Mouse (Mus musculus) heart, adult 2 months (tissue): Measurements from ENCODE around the gene Dhx30. TPM values are rescaled to one million over a fixed set of nuclear protein-coding genes. Genes with fewer than 3 reads are reported as not detected.

Experiments used
- DNase-seq, 2 experiments: peaks; one replicate each; pipeline ENCODE4 v3.0.0; 2021
- H3K27ac ChIP-seq: fragments of 200-600 bp; 2 replicates; pipeline ENCODE4 v1.8.1; 2022
- H3K27me3 ChIP-seq: fragments of 200-500 bp; 2 replicates; pipeline ENCODE4 v1.6.1; 2012; ENCODE audit warnings: mild to moderate bottlenecking, low read length, inconsistent platforms, mixed read lengths; ENCODE audit not compliant: control insufficient read depth, insufficient read depth
- H3K36me3 ChIP-seq: fragments of 200-500 bp; 2 replicates; pipeline ENCODE4 v1.6.1; 2012; ENCODE audit warnings: low read length, inconsistent platforms; ENCODE audit not compliant: control insufficient read depth, insufficient read depth
- H3K4me1 ChIP-seq: fragments of 200-500 bp; 2 replicates; pipeline ENCODE4 v1.6.1; 2011; ENCODE audit warnings: low read length; ENCODE audit not compliant: control insufficient read depth, insufficient read depth
- H3K4me3 ChIP-seq: fragments of 200-600 bp; 2 replicates; pipeline ENCODE4 v1.8.1; 2022
- H3K79me2 ChIP-seq: fragments of 200-500 bp; replicated peaks from 2 replicates; pipeline ENCODE4 v1.6.1; 2012; ENCODE audit warnings: mild to moderate bottlenecking, inconsistent platforms, low read length, moderate library complexity, mixed read lengths; ENCODE audit not compliant: control insufficient read depth, insufficient read depth
- H3K9ac ChIP-seq: fragments of 200-500 bp; 2 replicates; pipeline ENCODE4 v1.6.1; 2012; ENCODE audit warnings: low read depth, mild to moderate bottlenecking, control low read depth, inconsistent platforms, low read length, mixed read lengths
- CTCF ChIP-seq: fragments of 200-600 bp; IDR thresholded peaks from 2 replicates; pipeline ENCODE4 v1.8.1; 2022; ENCODE audit warnings: antibody characterized with exemption, mild to moderate bottlenecking, moderate library complexity
- EP300 ChIP-seq: fragments of 200-500 bp; IDR thresholded peaks from 2 replicates; pipeline ENCODE4 v1.6.1; 2011; ENCODE audit warnings: low read depth, low read length, control low read depth; ENCODE audit not compliant: insufficient read depth
- POLR2A ChIP-seq: fragments of 200-500 bp; IDR thresholded peaks from 2 replicates; pipeline ENCODE4 v1.6.1; 2011; ENCODE audit warnings: mild to moderate bottlenecking, low read depth, low read length, control low read depth; ENCODE audit not compliant: insufficient read depth
- WGBS: fragments of 180-500 bp; shearing (Covaris S2); methylation state at CpG from one replicate; pipeline ENCODE4 v1.1.7; 2018; 5-methylcytosine and 5-hydroxymethylcytosine counted together
- intact Hi-C: fragments of 180-260 bp; cut with DNase I; formaldehyde crosslinking; loops from one replicate; pipeline ENCODE4 v1.15.1; 2025
- polyA plus RNA-seq: library from polyadenylated mRNA; depleted of rRNA; stranded (reverse); fragments of >200 nt; gene quantifications from 2 replicates; pipeline ENCODE4 v1.2.3, GENCODE M21; 2012
- total RNA-seq, 2 experiments: library from RNA; stranded (reverse); gene quantifications; 2 replicates each; pipeline ENCODE4 v1.2.3; 2021

The Dhx30 gene
- total and polyA plus RNA-seq, 3 experiments: 56.7 to 68.6 (median 64.8) TPM

GRCm38 (mm10) chr9:110071011-110071410, 46.6 kb downstream of the Dhx30 start:
- no peak overlapping the region; the same call in 1 of the 2 replicates for H3K27ac ChIP-seq
- no peaks in the 10 kb centered on the region for H3K27me3 ChIP-seq
- H3K4me3 ChIP-seq: no peak overlapping the region
- DNase-seq: no peak
- peaks cover 3% of the 10 kb centered on the region for H3K4me1 ChIP-seq
- no peak overlapping the region for H3K9ac ChIP-seq
- WGBS: 54% methylated on average over 4 of the region's 4 CpGs
- TF ChIP-seq EP300 (no peak), CTCF (no peak), POLR2A (no peak)
- intact Hi-C loops: loop anchor here (2.0 to 5.0 kb wide), 2 partner anchors 18 to 139 kb away; partner anchors contain the start of gene Map4
- H3K79me2 ChIP-seq: no peaks in the 10 kb centered on the region
- H3K36me3 ChIP-seq: peaks cover 14% of the 10 kb centered on the region

GRCm38 (mm10) chr9:110070358-110070757, 47.3 kb downstream of the Dhx30 start:
- Histone ChIP-seq H3K27me3 (no peaks in the 10 kb centered on the region), H3K27ac (peak overlapping the region; percentile 51)

GRCm38 (mm10) chr9:110068745-110069144, 48.9 kb downstream of the Dhx30 start:
- H3K79me2 ChIP-seq: no peaks in the 10 kb centered on the region
- peaks cover 18% of the 10 kb centered on the region for H3K36me3 ChIP-seq
- intact Hi-C loops: no loop called here
- peaks cover 3% of the 10 kb centered on the region for H3K4me1 ChIP-seq
- TF ChIP-seq POLR2A: no peak
- no peak for TF ChIP-seq CTCF
- TF ChIP-seq EP300: no peak
- H3K27me3 ChIP-seq: no peaks in the 10 kb centered on the region
- no peak for DNase-seq
- 80% methylated on average over 6 of the region's 6 CpGs for WGBS
- no peak overlapping the region for H3K9ac ChIP-seq
- H3K27ac ChIP-seq: no peak overlapping the region
- no peak overlapping the region for H3K4me3 ChIP-seq

More at GRCm38 (mm10) chr9:110070358-110070757, 47.3 kb downstream of the Dhx30 start:
- DNase-seq: peak; percentile 82 to 83
- 13% methylated on average over 9 of the region's 9 CpGs for WGBS
- TF ChIP-seq EP300 (no peak), POLR2A (no peak), CTCF (no peak)
- Histone ChIP-seq H3K9ac (no peak overlapping the region), H3K36me3 (peaks cover 14% of the 10 kb centered on the region), H3K4me3 (no peak overlapping the region), H3K4me1 (peaks cover 3% of the 10 kb centered on the region), H3K79me2 (no peaks in the 10 kb centered on the region)
- intact Hi-C loops: loop anchor here (2.0 to 5.0 kb wide), 2 partner anchors 18 to 138 kb away; partner anchors contain the start of gene Map4

- intact Hi-C loops: no loop called here
- no peaks in the 10 kb centered on the region for H3K27me3 ChIP-seq
- DNase-seq: no peak
- H3K9ac ChIP-seq: no peak overlapping the region
- TF ChIP-seq POLR2A (no peak), EP300 (no peak), CTCF (no peak)
- H3K4me1 ChIP-seq: no peaks in the 10 kb centered on the region
- H3K36me3 ChIP-seq: peaks cover 10% of the 10 kb centered on the region
- no peak overlapping the region for H3K4me3 ChIP-seq
- no peaks in the 10 kb centered on the region for H3K79me2 ChIP-seq
- no peak overlapping the region for H3K27ac ChIP-seq
These were observed 53.0 kb downstream of the Dhx30 start for GRCm38 (mm10) chr9:110064641-110065040.

GRCm38 (mm10) chr9:110062861-110063260, 54.8 kb downstream of the Dhx30 start:
- WGBS: 91% methylated on average over 6 of the region's 6 CpGs
- TF ChIP-seq POLR2A (no peak), CTCF (no peak), EP300 (no peak)
- H3K4me3 ChIP-seq: no peak overlapping the region
- H3K27ac ChIP-seq: no peak overlapping the region
- H3K4me1 ChIP-seq: peaks cover 3% of the 10 kb centered on the region
- peaks cover 15% of the 10 kb centered on the region for H3K36me3 ChIP-seq
- no peak overlapping the region for H3K9ac ChIP-seq
- no peak for DNase-seq
- H3K79me2 ChIP-seq: no peaks in the 10 kb centered on the region
- H3K27me3 ChIP-seq: no peaks in the 10 kb centered on the region
- intact Hi-C loops: no loop called here

- H3K27ac ChIP-seq: no peak overlapping the region
- H3K79me2 ChIP-seq: no peaks in the 10 kb centered on the region
- TF ChIP-seq POLR2A (no peak), EP300 (no peak), CTCF (no peak)
- peaks cover 15% of the 10 kb centered on the region for H3K36me3 ChIP-seq
- H3K9ac ChIP-seq: no peak overlapping the region
- no peak overlapping the region for H3K4me3 ChIP-seq
- H3K27me3 ChIP-seq: no peaks in the 10 kb centered on the region
- 64% methylated on average over 7 of the region's 7 CpGs for WGBS
- intact Hi-C loops: no loop called here
- H3K4me1 ChIP-seq: peaks cover 3% of the 10 kb centered on the region
- no peak for DNase-seq
These were observed 55.2 kb downstream of the Dhx30 start for GRCm38 (mm10) chr9:110062405-110062804.
